Mouse (Mus musculus): ENCODE results near the gene Clpsl2.

- TF ChIP-seq CTCF (IDR thresholded peaks at IDR 0.05; ENCODE audit: borderline replicate concordance, extremely low read depth, insufficient read depth, insufficient read length): peak; percentile 25; the same call in 1 of the 2 replicates
- no peak for TF ChIP-seq POLR2A (IDR thresholded peaks at IDR 0.05; ENCODE audit: borderline replicate concordance, extremely low read depth, insufficient read depth, insufficient read length, poor library complexity, severe bottlenecking)
Measured at GRCm38 (mm10) chr17:28519827-28520226, 29.4 kb upstream of the Clpsl2 start.
